Mouse (Mus musculus) ES-Bruce4 (cell line): ENCODE measurements around the gene Ip6k2.

Experiments
- CTCF ChIP-seq: IDR thresholded peaks from one replicate; pipeline ENCODE4 v1.8.1; 2011; ENCODE audit warnings: low read depth, low read length
- EP300 ChIP-seq: IDR thresholded peaks from 2 replicates; pipeline ENCODE4 v1.6.1; 2011; ENCODE audit warnings: low read depth, low read length; ENCODE audit not compliant: insufficient read depth
- POLR2A ChIP-seq: IDR thresholded peaks from one replicate; pipeline ENCODE4 v1.8.1; 2011; ENCODE audit warnings: low read length; ENCODE audit not compliant: insufficient read depth

DNA sequence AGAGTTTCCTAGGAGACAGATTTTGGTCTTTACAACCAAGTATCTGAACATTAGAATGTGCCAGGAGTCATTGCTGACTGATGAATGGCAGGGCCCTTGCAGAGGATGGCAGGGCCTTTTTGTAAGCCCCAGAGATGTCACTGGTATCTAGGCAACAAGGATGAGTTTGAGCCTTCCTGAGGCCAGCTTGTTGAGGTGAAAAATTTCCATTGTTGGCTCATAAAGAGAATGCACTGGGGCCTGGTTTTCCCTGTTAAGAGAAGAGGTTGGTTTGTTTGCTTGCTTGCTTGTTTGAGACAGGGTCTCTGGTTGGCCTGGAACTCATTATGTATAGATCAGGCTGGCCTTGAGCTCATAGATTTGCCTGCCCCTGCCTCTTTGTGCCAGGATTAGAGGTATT lies 1.8 kb downstream of the Ip6k2 start:
- no peak for TF ChIP-seq POLR2A
- TF ChIP-seq EP300 = no peak
- no peak for TF ChIP-seq CTCF
